Mouse (Mus musculus) left cerebral cortex, adult 9 months (tissue): ENCODE data around the gene Bola1.

Source experiments
- DNase-seq, 2 experiments: peaks; one replicate each; pipeline ENCODE4 v3.0.0; 2022; ENCODE audit warnings: low spot score in 2 of 2

The Bola1 gene

DNA sequence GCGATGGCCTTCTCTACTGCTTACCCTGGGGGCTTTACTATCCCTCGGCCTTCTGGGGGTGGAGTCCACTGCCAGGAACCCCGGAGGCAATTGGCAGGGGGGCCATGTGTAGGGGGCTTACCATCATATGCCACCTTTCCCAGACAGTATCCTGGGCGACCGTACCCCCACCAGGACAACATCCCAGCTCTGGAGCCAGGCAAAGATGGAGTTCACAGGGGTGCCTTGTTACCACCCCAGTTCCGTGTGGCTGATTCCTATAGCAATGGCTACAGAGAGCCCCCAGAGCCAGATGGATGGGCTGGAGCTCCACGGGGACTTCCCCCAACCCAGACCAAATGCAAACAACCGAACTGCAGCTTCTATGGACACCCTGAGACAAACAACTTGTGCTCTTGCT, 64.0 kb downstream of the Bola1 start:
- no peak for DNase-seq

DNA sequence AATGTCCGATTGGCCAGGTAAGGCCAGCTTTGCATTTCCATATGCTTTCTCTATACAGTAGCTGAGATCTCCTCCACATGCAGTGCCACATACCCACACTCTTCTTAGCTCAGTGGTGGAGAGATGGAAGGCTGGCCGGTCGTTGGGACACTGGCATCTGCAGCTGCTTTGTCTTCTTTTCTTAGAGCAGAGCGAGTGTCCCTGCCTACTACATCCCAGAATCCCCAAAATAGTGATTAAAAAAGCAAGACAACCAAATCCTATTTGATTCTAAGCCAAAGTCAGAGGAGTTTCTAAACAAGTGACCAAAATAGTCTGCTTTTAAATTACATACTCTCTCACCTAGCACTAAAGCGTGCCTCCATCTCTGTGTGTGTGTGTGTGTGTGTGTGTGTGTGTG, 66.9 kb downstream of the Bola1 start:
- DNase-seq, result peak in 1 of 2 experiments; percentile 49

DNA sequence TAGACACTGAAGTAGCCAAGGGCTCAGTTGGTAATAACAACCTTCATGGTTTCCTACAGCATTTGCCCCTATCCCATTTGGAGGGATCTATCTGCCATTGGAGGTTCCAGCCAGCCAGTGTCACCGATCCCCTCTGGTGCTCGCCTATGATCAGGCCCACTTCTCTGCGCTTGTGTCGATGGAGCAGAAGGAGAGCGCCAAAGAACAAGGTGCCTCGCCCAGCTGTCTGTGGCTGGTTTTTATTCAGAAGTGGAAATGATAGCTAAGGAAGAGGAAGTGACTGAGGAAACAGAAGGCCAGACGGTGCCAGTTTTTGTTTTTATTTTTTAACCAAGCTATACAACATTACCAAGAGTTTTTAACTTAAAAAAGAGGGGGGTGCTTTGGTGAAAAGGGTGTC, 67.7 kb downstream of the Bola1 start:
- DNase-seq, result no peak

DNA sequence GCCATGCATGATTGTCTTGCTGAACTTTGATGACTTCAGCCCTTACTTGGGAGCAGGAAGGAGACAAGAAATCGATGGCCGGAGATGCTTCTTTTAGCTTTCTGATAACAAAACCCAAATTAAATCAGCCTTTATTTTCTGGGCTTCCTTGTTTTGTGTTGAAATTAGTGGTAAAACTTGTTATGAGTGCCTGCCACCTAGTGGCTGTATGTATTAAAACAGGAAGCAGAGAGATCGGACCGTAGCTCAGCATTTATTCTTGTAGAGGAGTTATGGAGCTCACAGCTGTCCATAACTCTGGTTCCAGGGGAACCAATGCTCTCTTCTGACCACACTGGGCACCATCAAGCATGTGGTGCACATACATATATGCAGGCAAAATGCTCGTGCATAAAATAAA, 71.6 kb downstream of the Bola1 start:
- peak in 1 of 2 experiments; percentile 82 for DNase-seq
